ENCODE assay signal across 16 mouse cellular contexts in the genomic region with DNA sequence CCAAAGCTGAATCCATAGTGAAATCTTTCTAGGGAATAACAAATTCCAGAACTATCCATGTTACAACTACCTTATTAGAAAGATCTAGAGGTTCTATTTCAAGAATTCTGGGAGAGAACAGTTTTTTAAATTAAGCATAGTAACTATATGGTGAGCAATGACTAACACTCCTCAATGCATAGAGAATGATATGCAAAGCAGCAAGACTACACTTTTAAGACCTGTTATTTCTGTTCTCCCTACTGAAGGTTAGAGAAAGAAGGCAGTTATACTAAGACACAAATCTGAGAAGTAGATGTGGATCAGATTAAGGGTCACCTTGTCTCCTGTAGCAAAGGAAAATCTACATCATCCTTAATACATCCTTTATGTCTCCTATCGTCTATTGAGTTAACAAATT.
A peak's percentile ranks its signal among the peaks of the same experiment; 100 is the strongest.
DNase-seq lines count a peak whose midpoint lies in the region; ATAC-seq lines count a peak whose summit lies in the region.
"Had no signal": no experiment of that assay in that cellular context is flagged by ENCODE, and none has a peak within 500 bp of the region (broad histone marks: within the 10 kb centered on the region; RNA-seq: fewer than 3 reads in every experiment).

No protein-coding gene starts in this region.

- no peak for DNase-seq in frontal cortex, postnatal 25 days (ENCODE audit: low spot score in 2 of 2)
- DNase-seq: adrenal gland, adult 2 months; adrenal gland, adult 8-10 months; adrenal gland, postnatal 10 days; adrenal gland, postnatal 14 days; adrenal gland, postnatal 25 days; adrenal gland, postnatal 36 days; B cell, adult 2 months; cerebellum, adult 11 months; cerebellum, adult 11-12 months; cerebellum, adult 18-20 months; cerebellum, adult 2 months had no signal

- ATAC-seq in frontal cortex, adult (ENCODE audit: low TSS enrichment) = peak; percentile 97
- ATAC-seq: activated CD4-positive, CD25-positive, alpha-beta regulatory T cell, adult 4 months; CD4-positive, CD25-positive, alpha-beta regulatory T cell, adult 4 months; Patski had no signal
